Mouse (Mus musculus): ENCODE data around the gene Prr29. TPM values are rescaled to one million over a fixed set of nuclear protein-coding genes. Genes with fewer than 3 reads are reported as not detected.
A peak's percentile ranks its signal among the peaks of the same experiment; 100 is the strongest.

Prr29 gene
- polyA plus RNA-seq, 1 experiment from 2014 or later, result not detected

GRCm38 (mm10) chr11:106340990-106341520, 24.2 kb upstream of the Prr29 start:
- H3K36me3 ChIP-seq (ENCODE audit: inconsistent target), result no peaks in the 10 kb centered on the region
- WGBS (ENCODE audit: missing documents), result 37% methylated on average over 9 of the region's 9 CpGs
- H3K79me2 ChIP-seq (ENCODE audit: inconsistent target), result no peaks in the 10 kb centered on the region
- no peak overlapping the region for H3K27ac ChIP-seq
- H3K4me3 ChIP-seq (ENCODE audit: inconsistent target), result no peak overlapping the region

GRCm38 (mm10) chr11:106344910-106345309, 20.4 kb upstream of the Prr29 start:
- H3K36me3 ChIP-seq (ENCODE audit: inconsistent target), result no peaks in the 10 kb centered on the region
- no peak overlapping the region for H3K4me3 ChIP-seq (ENCODE audit: inconsistent target)
- 87% methylated on average over 6 of the region's 6 CpGs for WGBS (ENCODE audit: missing documents)
- no peak overlapping the region for H3K27ac ChIP-seq
- H3K79me2 ChIP-seq (ENCODE audit: inconsistent target), result no peaks in the 10 kb centered on the region

- WGBS (ENCODE audit: missing documents), result 92% methylated on average over 6 of the region's 6 CpGs
- no peak overlapping the region for H3K4me3 ChIP-seq (ENCODE audit: inconsistent target)
Measured at GRCm38 (mm10) chr11:106349772-106350171, 15.5 kb upstream of the Prr29 start.

GRCm38 (mm10) chr11:106350853-106351252, 14.4 kb upstream of the Prr29 start:
- Histone ChIP-seq H3K27ac (no peak overlapping the region), H3K36me3 (ENCODE audit: inconsistent target) (no peaks in the 10 kb centered on the region), H3K4me3 (ENCODE audit: inconsistent target) (no peak overlapping the region), H3K79me2 (ENCODE audit: inconsistent target) (no peaks in the 10 kb centered on the region)
- 92% methylated on average over 5 of the region's 5 CpGs for WGBS (ENCODE audit: missing documents)

More at GRCm38 (mm10) chr11:106349772-106350171, 15.5 kb upstream of the Prr29 start:
- H3K27ac ChIP-seq, result no peak overlapping the region
- no peaks in the 10 kb centered on the region for H3K36me3 ChIP-seq (ENCODE audit: inconsistent target)
- no peaks in the 10 kb centered on the region for H3K79me2 ChIP-seq (ENCODE audit: inconsistent target)

- 80% methylated on average over 3 of the region's 3 CpGs for WGBS (ENCODE audit: missing documents)
- Histone ChIP-seq H3K36me3 (ENCODE audit: inconsistent target) (no peaks in the 10 kb centered on the region), H3K27ac (no peak overlapping the region), H3K79me2 (ENCODE audit: inconsistent target) (no peaks in the 10 kb centered on the region), H3K4me3 (ENCODE audit: inconsistent target) (no peak overlapping the region)
Measured at GRCm38 (mm10) chr11:106351253-106351652, 14.0 kb upstream of the Prr29 start.

- WGBS (ENCODE audit: missing documents), result 81% methylated on average over 4 of the region's 4 CpGs
- H3K36me3 ChIP-seq (ENCODE audit: inconsistent target), result no peaks in the 10 kb centered on the region
- H3K27ac ChIP-seq, result no peak overlapping the region
- H3K4me3 ChIP-seq (ENCODE audit: inconsistent target), result no peak overlapping the region
- no peaks in the 10 kb centered on the region for H3K79me2 ChIP-seq (ENCODE audit: inconsistent target)
Measured at GRCm38 (mm10) chr11:106351941-106352340, 13.3 kb upstream of the Prr29 start.

GRCm38 (mm10) chr11:106353188-106353587, 12.1 kb upstream of the Prr29 start, which contains the start of gene Scn4a:
Gene Scn4a (minus strand): TSS chr11:106353288.
- Histone ChIP-seq H3K36me3 (ENCODE audit: inconsistent target) (no peaks in the 10 kb centered on the region), H3K27ac (no peak within 1 kb of the TSS), H3K4me3 (ENCODE audit: inconsistent target) (no peak within 1 kb of the TSS), H3K79me2 (ENCODE audit: inconsistent target) (no peaks in the 10 kb centered on the region)
- WGBS (ENCODE audit: missing documents), result 93% methylated on average over 12 of the region's 12 CpGs

GRCm38 (mm10) chr11:106354181-106354580, 11.1 kb upstream of the Prr29 start:
- Histone ChIP-seq H3K27ac (no peak overlapping the region), H3K4me3 (ENCODE audit: inconsistent target) (no peak overlapping the region), H3K36me3 (ENCODE audit: inconsistent target) (no peaks in the 10 kb centered on the region), H3K79me2 (ENCODE audit: inconsistent target) (no peaks in the 10 kb centered on the region)
- WGBS (ENCODE audit: missing documents), result 36% methylated on average over 1 of the region's 1 CpGs

- WGBS (ENCODE audit: missing documents), result 27% methylated on average over 19 of the region's 19 CpGs
Measured at GRCm38 (mm10) chr11:106355382-106356128, 9.7 kb upstream of the Prr29 start.

GRCm38 (mm10) chr11:106359350-106359749, 5.9 kb upstream of the Prr29 start:
- no peaks in the 10 kb centered on the region for H3K36me3 ChIP-seq (ENCODE audit: inconsistent target)
- H3K79me2 ChIP-seq (ENCODE audit: inconsistent target), result no peaks in the 10 kb centered on the region
- H3K27ac ChIP-seq, result no peak overlapping the region
- no peak overlapping the region for H3K4me3 ChIP-seq (ENCODE audit: inconsistent target)
- 46% methylated on average over 5 of the region's 5 CpGs for WGBS (ENCODE audit: missing documents)

More at GRCm38 (mm10) chr11:106355382-106356128, 9.7 kb upstream of the Prr29 start:
- H3K79me2 ChIP-seq (ENCODE audit: inconsistent target), result no peaks in the 10 kb centered on the region
- H3K4me3 ChIP-seq (ENCODE audit: inconsistent target), result no peak overlapping the region
- H3K27ac ChIP-seq, result peak overlapping the region; percentile 5
- no peaks in the 10 kb centered on the region for H3K36me3 ChIP-seq (ENCODE audit: inconsistent target)

- Histone ChIP-seq H3K79me2 (ENCODE audit: inconsistent target) (no peaks in the 10 kb centered on the region), H3K36me3 (ENCODE audit: inconsistent target) (no peaks in the 10 kb centered on the region), H3K4me3 (ENCODE audit: inconsistent target) (no peak overlapping the region), H3K27ac (no peak overlapping the region)
- WGBS (ENCODE audit: missing documents), result 26% methylated on average over 11 of the region's 11 CpGs
Measured at GRCm38 (mm10) chr11:106364712-106365111, 560 bp upstream of the Prr29 start.

GRCm38 (mm10) chr11:106366316-106366715, 1.0 kb downstream of the Prr29 start:
- Histone ChIP-seq H3K36me3 (ENCODE audit: inconsistent target) (no peaks in the 10 kb centered on the region), H3K4me3 (ENCODE audit: inconsistent target) (no peak overlapping the region), H3K79me2 (ENCODE audit: inconsistent target) (no peaks in the 10 kb centered on the region), H3K27ac (no peak overlapping the region)
- 2% methylated on average over 3 of the region's 3 CpGs for WGBS (ENCODE audit: missing documents)

- no peaks in the 10 kb centered on the region for H3K36me3 ChIP-seq (ENCODE audit: inconsistent target)
- H3K27ac ChIP-seq, result no peak overlapping the region
- no peak overlapping the region for H3K4me3 ChIP-seq (ENCODE audit: inconsistent target)
- no peaks in the 10 kb centered on the region for H3K79me2 ChIP-seq (ENCODE audit: inconsistent target)
- WGBS (ENCODE audit: missing documents), result 84% methylated on average over 11 of the region's 11 CpGs
Measured at GRCm38 (mm10) chr11:106373998-106374397, 8.7 kb downstream of the Prr29 start.

- Histone ChIP-seq H3K27ac (no peak overlapping the region), H3K79me2 (ENCODE audit: inconsistent target) (no peaks in the 10 kb centered on the region), H3K4me3 (ENCODE audit: inconsistent target) (no peak overlapping the region), H3K36me3 (ENCODE audit: inconsistent target) (no peaks in the 10 kb centered on the region)
- WGBS (ENCODE audit: missing documents), result 75% methylated on average over 9 of the region's 9 CpGs
Measured at GRCm38 (mm10) chr11:106374559-106374958, 9.3 kb downstream of the Prr29 start.

GRCm38 (mm10) chr11:106374979-106375378, 9.7 kb downstream of the Prr29 start:
- Histone ChIP-seq H3K36me3 (ENCODE audit: inconsistent target) (no peaks in the 10 kb centered on the region), H3K4me3 (ENCODE audit: inconsistent target) (no peak overlapping the region), H3K79me2 (ENCODE audit: inconsistent target) (no peaks in the 10 kb centered on the region), H3K27ac (no peak overlapping the region)
- WGBS (ENCODE audit: missing documents), result 80% methylated on average over 5 of the region's 5 CpGs
